Mouse (Mus musculus) ES-Bruce4 (cell line): Measurements from ENCODE around the gene Olfr1253. TPM values are rescaled to one million over a fixed set of nuclear protein-coding genes. Genes with fewer than 3 reads are reported as not detected.

Experiments used
- H3K27ac ChIP-seq: 2 replicates; pipeline ENCODE4 v1.5.1; 2012; ENCODE audit warnings: low read length, inconsistent platforms; ENCODE audit not compliant: insufficient read depth
- H3K27me3 ChIP-seq: 2 replicates; pipeline ENCODE4 v1.6.1; 2012; ENCODE audit warnings: mild to moderate bottlenecking, low read length, inconsistent platforms; ENCODE audit not compliant: control insufficient read depth, poor library complexity, insufficient read depth, severe bottlenecking
- H3K36me3 ChIP-seq: 2 replicates; pipeline ENCODE4 v1.6.1; 2012; ENCODE audit warnings: inconsistent platforms, mild to moderate bottlenecking, low read length, moderate library complexity; ENCODE audit not compliant: control insufficient read depth, poor library complexity, insufficient read depth, severe bottlenecking
- H3K4me1 ChIP-seq: one replicate; pipeline ENCODE4 v1.8.1; 2011; ENCODE audit warnings: low read length; ENCODE audit not compliant: control insufficient read depth, insufficient read depth
- H3K4me3 ChIP-seq: 2 replicates; pipeline ENCODE4 v1.5.1; 2011; ENCODE audit warnings: low read depth, mild to moderate bottlenecking, low read length
- H3K9ac ChIP-seq: 2 replicates; pipeline ENCODE4 v1.6.1; 2012; ENCODE audit warnings: low read depth, mild to moderate bottlenecking, inconsistent platforms; ENCODE audit not compliant: poor library complexity, severe bottlenecking
- H3K9me3 ChIP-seq: replicated peaks from 2 replicates; pipeline ENCODE4 v1.6.1; 2012; ENCODE audit warnings: mild to moderate bottlenecking, low read length, inconsistent platforms; ENCODE audit not compliant: control insufficient read depth, poor library complexity, insufficient read depth, severe bottlenecking
- CTCF ChIP-seq: IDR thresholded peaks from one replicate; pipeline ENCODE4 v1.8.1; 2011; ENCODE audit warnings: low read depth, low read length
- EP300 ChIP-seq: IDR thresholded peaks from 2 replicates; pipeline ENCODE4 v1.6.1; 2011; ENCODE audit warnings: low read depth, low read length; ENCODE audit not compliant: insufficient read depth
- POLR2A ChIP-seq: IDR thresholded peaks from one replicate; pipeline ENCODE4 v1.8.1; 2011; ENCODE audit warnings: low read length; ENCODE audit not compliant: insufficient read depth
- polyA plus RNA-seq: library from polyadenylated mRNA; stranded (reverse); fragments of >200 nt; gene quantifications from 2 replicates; pipeline ENCODE4 v1.2.4, GENCODE M21; 2011; ENCODE audit warnings: low read depth; ENCODE audit not compliant: missing spikeins, insufficient read depth, insufficient read length

Olfr1253 gene
- polyA plus RNA-seq, result not detected in 2 replicates

DNA sequence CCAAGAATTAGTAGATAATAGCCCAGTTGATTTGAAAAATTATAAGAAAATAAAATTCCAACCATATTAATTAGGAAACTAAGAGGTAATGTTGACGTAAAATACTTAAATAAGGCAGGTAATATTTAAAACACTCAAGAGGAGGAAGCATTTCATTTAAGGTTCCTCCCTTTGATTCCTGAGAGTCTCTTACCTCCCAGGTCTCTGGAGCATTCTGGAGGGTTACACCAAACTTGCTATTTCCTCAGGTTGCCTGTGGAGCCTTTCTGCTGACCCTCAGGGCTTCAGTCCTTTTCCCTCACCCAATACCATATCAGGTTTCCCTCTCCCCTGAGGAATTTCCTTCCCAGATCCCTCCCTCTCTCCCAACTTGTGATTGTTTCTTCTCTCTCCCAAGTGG is at the start of gene Olfr1253:
TSS of gene Olfr1253 (minus strand) at position 101 of the 400 bp plus-strand sequence.
- Histone ChIP-seq H3K36me3 (no peaks in the 10 kb centered on the region), H3K9ac (no peak within 1 kb of the TSS), H3K4me3 (no peak within 1 kb of the TSS), H3K4me1 (no peaks in the 10 kb centered on the region), H3K9me3 (no peaks in the 10 kb centered on the region), H3K27me3 (no peaks in the 10 kb centered on the region), H3K27ac (no peak within 1 kb of the TSS)
- TF ChIP-seq POLR2A (no peak), EP300 (no peak), CTCF (no peak)

DNA sequence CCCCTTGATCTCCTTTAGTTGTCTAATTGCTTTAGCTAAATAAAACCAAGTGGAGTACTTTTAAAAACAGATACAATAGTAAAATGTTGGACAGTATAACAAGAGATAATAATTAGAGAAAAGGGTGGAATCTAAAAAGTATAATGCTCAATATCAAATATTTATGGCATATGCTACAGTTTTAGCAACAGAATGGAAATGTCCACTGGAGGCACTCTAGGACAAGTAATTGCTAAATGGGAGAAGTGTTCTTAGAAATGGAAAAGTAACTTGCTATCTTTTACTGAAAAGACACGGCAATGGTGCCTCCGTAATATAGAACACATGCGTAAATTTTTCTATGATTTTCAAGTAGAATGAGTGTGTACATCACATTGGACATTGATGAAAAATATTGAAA is 42.7 kb upstream of the Olfr1253 start:
- Histone ChIP-seq H3K9me3 (no peaks in the 10 kb centered on the region), H3K27ac (no peak overlapping the region), H3K9ac (no peak overlapping the region), H3K4me1 (no peaks in the 10 kb centered on the region), H3K27me3 (no peaks in the 10 kb centered on the region), H3K36me3 (no peaks in the 10 kb centered on the region), H3K4me3 (no peak overlapping the region)
- TF ChIP-seq CTCF (no peak), EP300 (no peak), POLR2A (no peak)

DNA sequence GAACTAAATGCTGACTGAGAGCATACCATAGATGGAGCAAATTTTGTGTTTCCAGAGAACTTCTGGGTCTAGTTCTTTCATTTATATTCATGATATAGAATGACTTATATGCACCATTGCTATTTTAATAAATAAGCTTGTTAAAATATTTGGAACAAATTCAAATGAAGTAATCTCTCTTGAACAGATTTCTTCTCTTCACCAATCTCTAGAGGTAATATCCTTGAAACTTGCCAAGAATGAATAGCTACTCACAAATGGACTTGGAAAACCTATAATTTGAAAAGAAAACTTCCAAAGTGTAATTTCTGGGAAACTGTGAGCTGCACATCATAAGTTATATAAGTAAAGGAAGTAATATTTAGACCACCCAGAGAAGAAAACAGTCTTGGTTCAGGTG is 36.6 kb upstream of the Olfr1253 start, which contains the start of gene Olfr1254:
TSS of gene Olfr1254 (minus strand) at position 101 of the 400 bp plus-strand sequence.
- Histone ChIP-seq H3K9me3 (no peaks in the 10 kb centered on the region), H3K4me3 (no peak within 1 kb of the TSS), H3K9ac (no peak within 1 kb of the TSS), H3K27ac (no peak within 1 kb of the TSS), H3K36me3 (no peaks in the 10 kb centered on the region), H3K27me3 (no peaks in the 10 kb centered on the region), H3K4me1 (no peaks in the 10 kb centered on the region)
- no peak for TF ChIP-seq EP300
- TF ChIP-seq CTCF, result no peak
- TF ChIP-seq POLR2A, result no peak

DNA sequence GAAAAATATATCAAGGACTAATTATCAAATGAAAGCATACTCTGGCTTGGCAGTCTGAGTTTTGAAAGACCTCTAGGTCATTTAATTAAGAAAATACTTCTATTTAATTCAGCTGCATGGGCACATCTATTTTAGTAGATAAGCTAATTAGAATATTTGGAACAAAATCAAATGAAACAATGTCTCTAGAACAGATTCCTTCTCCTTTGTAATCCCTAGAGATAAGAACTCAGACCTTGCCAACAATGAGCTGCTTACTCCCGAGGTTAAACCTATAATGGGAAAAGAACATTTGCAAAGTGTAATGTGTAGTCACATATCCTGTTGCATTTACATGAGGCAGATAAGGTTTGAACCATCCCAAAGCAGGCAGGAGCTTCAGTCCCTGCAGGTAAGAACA is 32.0 kb downstream of the Olfr1253 start, which contains the start of gene Olfr1252:
TSS of gene Olfr1252 (minus strand) at position 101 of the 400 bp plus-strand sequence.
- TF ChIP-seq EP300 (no peak), POLR2A (no peak), CTCF (no peak)
- no peak within 1 kb of the TSS for H3K27ac ChIP-seq

More for the DNA sequence above, 32.0 kb downstream of the Olfr1253 start, which contains the start of gene Olfr1252:
- Histone ChIP-seq H3K9ac (no peak within 1 kb of the TSS), H3K27me3 (no peaks in the 10 kb centered on the region), H3K4me1 (no peaks in the 10 kb centered on the region), H3K9me3 (no peaks in the 10 kb centered on the region), H3K4me3 (no peak within 1 kb of the TSS), H3K36me3 (no peaks in the 10 kb centered on the region)

Other genes starting within 250 kb of the Olfr1253 start
- not detected in 2 replicates for gene Olfr1243, start 225.6 kb downstream of the Olfr1253 start, polyA plus RNA-seq
- gene Olfr1245, start 178.6 kb downstream of the Olfr1253 start, polyA plus RNA-seq, result not detected in 2 replicates
- not detected in 2 replicates for gene Olfr1246, start 163.9 kb downstream of the Olfr1253 start, polyA plus RNA-seq
- gene Olfr1247, start 143.0 kb downstream of the Olfr1253 start, polyA plus RNA-seq, result not detected in 2 replicates
- not detected in 2 replicates for gene Olfr1248, start 138.8 kb downstream of the Olfr1253 start, polyA plus RNA-seq
- not detected in 2 replicates for gene Olfr1249, start 122.1 kb downstream of the Olfr1253 start, polyA plus RNA-seq
- gene Olfr1250, start 95.6 kb downstream of the Olfr1253 start, polyA plus RNA-seq, result not detected in 2 replicates
- not detected in 2 replicates for gene Olfr1251, start 85.2 kb downstream of the Olfr1253 start, polyA plus RNA-seq
- gene Olfr1252, start 32.1 kb downstream of the Olfr1253 start, polyA plus RNA-seq, result not detected in 2 replicates
- gene Olfr1254, start 36.5 kb upstream of the Olfr1253 start, polyA plus RNA-seq, result not detected in 2 replicates
- gene Olfr1255, start 55.0 kb upstream of the Olfr1253 start, polyA plus RNA-seq, result not detected in 2 replicates
- not detected in 2 replicates for gene Olfr1256, start 84.5 kb upstream of the Olfr1253 start, polyA plus RNA-seq
- gene Olfr48, start 91.1 kb upstream of the Olfr1253 start, polyA plus RNA-seq, result not detected in 2 replicates
- gene Olfr1257, start 121.3 kb upstream of the Olfr1253 start, polyA plus RNA-seq, result not detected in 2 replicates
- not detected in 2 replicates for gene Olfr1258, start 170.2 kb upstream of the Olfr1253 start, polyA plus RNA-seq
- gene Olfr1259, start 191.6 kb upstream of the Olfr1253 start, polyA plus RNA-seq, result not detected in 2 replicates
- not detected in 2 replicates for gene Olfr1260, start 217.2 kb upstream of the Olfr1253 start, polyA plus RNA-seq
- gene Olfr1261, start 234.1 kb upstream of the Olfr1253 start, polyA plus RNA-seq, result not detected in 2 replicates
- not detected in 2 replicates for gene Olfr1262, start 243.1 kb upstream of the Olfr1253 start, polyA plus RNA-seq